Mouse (Mus musculus) heart, adult 18-20 months (tissue): ENCODE data around the gene Arhgap42. TPM values are rescaled to one million over a fixed set of nuclear protein-coding genes. Genes with fewer than 3 reads are reported as not detected.

Experiments
- DNase-seq, 2 experiments: peaks; one replicate each; pipeline ENCODE4 v3.0.0; 2021 to 2022; ENCODE audit warnings: mixed read lengths in 1 of 2
- total RNA-seq, 2 experiments: library from RNA; stranded (reverse); gene quantifications; 2 replicates each; pipeline ENCODE4 v1.2.3; 2021

The Arhgap42 gene
- total RNA-seq, 2 experiments from 2014 or later = 8.0 to 9.8 TPM

DNA sequence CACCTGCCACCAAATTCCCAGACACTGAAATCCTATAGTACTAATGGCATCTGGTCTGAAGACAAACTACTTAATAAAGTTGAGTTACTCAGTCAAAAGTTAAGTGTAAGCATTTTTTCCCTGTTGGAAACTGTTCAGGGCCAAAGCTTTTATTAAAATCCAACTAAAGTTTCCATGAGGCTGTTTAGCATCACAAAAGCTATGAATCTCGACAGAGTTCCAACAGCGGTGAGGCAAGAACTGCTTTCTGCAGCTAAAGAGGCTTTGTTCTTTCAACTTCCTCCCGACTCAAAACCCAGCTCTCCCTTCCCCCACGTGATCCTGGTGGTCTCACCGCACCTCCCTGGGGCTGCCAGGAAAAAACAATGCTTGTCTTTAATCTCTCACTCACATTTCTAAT is 211.5 kb downstream of the Arhgap42 start:
- no peak for DNase-seq

DNA sequence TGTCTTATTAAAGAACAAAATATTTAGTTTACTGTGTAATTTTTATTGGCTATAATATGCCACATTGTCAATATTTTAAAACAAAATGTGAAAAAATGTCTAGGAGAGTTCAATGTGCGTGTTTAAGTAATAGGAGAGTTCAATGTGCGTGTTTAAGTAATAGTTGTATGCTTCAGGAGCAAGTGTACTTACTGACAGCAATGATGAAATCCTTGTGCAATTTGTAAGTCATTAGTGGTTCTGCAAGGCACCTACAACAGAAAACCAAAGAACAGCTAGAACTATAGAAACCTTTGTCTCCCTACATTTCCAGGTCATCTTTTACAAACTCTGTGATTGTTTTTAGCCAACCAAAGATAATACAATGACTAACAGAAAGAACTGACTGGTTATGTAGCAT is 223.8 kb downstream of the Arhgap42 start:
- DNase-seq = no peak

DNA sequence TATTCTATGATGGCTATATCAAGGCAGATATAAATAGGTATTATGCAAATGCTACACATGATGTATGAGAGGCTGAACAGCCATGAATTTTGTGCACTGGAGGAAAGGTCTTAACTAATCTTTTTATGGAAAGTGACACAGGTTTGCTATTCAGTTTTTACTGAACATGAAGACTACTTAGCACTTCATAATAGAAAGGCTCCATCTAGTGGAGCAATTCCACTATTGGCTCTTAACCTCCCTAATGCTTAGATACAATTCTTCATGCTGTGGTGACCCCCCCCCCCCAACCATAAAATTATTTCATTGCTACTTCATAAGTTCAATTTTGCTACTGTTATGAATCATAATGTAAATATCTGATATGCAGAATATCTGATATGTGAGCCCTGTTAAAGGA is 237.7 kb downstream of the Arhgap42 start:
- DNase-seq = peak in 1 of 2 experiments; percentile 12

DNA sequence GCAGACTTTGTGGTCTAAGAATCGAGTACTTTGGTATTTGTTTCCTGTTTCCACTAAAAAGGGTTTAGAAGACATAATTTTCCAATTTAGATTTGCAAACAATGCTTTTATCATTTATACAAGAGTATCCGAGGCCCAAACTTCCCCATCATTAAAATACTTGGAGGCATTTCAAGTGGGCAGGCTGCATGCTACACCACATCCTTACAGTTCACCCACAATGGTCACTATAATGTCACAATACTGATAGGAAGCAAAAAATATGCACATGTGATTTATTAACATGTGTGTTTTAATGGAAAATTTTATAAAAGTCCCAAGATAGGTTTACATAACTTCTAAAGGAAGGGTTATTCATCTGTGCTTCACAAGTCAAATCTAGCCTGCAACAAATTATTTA is 242.4 kb downstream of the Arhgap42 start:
- no peak for DNase-seq

DNA sequence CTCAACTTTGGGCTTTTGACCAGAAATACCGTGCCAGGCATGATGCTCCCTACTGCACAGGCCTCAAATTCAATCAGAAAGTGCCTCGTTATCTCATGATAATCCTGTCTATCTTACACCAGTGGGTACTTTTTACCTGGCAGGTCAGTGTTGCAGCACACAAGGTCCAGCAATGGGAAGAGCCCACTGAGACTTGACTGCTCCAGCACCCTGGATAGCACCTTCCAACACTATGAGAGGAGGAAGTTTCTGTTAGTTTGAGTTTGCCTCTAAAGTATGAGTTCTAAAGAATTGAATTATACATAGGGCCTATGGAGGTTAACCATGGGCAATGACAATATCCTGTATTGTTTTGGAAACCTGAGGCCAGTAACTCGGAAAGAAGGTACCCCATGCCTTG is 256.6 kb downstream of the Arhgap42 start:
- DNase-seq = no peak

DNA sequence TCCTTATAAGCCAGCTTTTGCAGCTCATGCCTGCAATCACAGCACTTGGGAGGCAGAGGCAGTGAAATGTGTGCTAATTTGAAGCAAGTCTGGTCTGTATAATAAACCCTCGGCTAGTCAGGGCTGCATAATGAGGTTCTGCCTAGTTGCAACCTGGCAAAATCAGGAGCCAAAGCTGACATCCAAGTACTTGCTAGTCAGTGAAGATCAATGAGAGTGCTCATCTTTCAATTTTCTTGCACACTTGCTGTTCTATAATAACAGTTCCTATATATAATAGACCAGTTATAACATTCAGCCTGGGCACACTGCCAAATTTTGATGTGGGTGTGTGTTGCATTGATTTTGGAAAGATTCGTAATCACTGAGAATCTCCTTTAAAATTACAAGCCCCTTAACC is 261.1 kb downstream of the Arhgap42 start:
- no peak for DNase-seq

DNA sequence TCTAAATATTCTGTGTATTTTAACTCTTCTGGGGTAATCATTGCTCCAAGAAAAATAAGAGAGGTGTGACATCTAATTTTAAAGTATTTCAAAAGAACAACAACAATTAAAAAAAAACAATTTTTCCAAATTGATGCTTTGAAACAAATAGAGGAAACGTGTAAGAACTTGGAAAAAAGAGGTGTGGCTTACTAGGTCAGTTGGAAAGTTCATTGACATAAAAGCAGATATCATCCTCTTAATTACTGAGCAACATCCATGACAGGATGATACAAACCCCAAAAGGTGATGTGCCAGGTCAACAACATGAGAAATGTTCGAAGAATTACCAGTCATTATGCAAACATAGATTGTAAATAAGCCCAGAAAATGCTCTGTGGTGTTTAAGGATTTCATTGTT is 267.4 kb downstream of the Arhgap42 start, which contains the start of gene Gm16485:
Gm16485 (plus strand) TSS at position 301 of the 400 bp plus-strand sequence.
- no peak for DNase-seq

DNA sequence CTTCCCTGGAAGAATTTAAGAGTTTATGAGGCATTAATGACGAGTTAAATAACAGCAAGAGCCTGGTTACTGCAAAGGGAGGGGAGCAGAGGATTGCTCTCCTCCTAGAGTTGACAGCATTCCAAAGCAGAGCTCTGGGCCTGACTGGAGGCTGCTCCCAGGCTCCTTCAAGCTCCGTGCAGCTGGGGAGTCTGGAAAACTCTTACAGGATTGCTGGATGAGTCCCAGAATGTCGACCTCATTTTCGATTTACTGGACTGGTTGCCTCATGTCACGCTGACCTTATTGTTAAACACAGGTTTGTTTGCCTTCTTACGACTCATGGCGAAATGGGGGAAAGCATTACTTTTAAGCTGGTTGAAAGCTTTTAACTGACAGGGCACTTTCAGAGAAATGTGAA is 268.7 kb downstream of the Arhgap42 start:
- DNase-seq = peak; percentile 63

DNA sequence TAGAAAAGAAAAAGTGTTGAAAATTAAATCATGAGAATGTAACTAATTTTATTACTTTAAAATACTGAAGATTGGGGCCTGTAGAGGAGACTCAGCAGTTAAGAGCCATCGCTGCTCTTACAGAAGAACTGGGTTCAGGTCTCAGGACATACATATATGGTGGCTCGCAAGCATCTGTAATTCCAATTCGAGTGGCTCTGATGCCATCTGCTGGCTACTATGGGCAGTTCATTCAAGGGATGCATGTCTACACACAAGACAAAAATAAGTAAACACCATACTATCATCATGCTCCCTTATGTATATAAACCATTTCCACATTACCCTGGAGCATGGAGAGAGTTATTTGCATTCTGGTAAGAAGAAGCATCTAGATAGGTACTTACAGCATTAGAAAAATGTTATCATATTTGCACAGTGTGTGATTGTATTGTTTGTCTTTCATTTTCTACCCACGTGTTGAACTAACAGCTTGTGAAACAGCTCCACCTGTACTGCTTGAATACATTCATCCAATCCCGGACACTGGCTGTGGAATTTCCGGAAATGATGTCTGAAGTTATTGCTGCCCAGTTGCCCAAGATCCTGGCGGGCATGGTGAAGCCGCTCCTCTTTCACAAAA is 274.3 kb downstream of the Arhgap42 start:
- peak in 1 of 2 experiments; percentile 22 for DNase-seq

DNA sequence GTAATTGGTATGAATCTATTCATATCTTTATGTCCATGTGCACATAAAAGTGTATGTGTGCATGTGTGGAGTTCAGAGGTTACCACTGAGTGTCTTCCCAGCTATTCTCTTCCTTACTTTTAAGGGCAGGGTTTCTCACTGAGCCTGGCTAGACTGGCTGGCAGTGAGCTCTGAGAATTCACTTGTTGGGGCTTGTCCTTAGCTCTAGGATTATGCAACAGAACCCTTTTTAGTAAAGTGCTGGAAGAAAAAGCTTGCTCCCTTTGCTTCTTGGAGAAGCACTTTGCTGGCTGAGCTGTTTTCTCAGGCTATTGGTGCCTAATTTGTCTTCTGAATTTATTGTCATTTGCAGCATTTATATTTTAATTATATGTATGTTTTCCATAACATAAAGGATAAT is 285.6 kb downstream of the Arhgap42 start:
- no peak for DNase-seq
